In genomic region chr13:96521294-96521693, GRCm38 (mm10) we compare ENCODE assay signal across 39 mouse cellular contexts. TPM values are rescaled to one million over a fixed set of nuclear protein-coding genes. Genes with fewer than 3 reads are reported as not detected.
"Had no signal": no experiment of that assay in that cellular context is flagged by ENCODE, and none has a peak within 500 bp of the region (broad histone marks: within the 10 kb centered on the region; RNA-seq: fewer than 3 reads in every experiment).

No protein-coding gene starts in this region.

- H3K9me3 ChIP-seq: embryonic facial prominence, embryonic 10.5 days; embryonic facial prominence, embryonic 12.5 days; embryonic facial prominence, embryonic 13.5 days; embryonic facial prominence, embryonic 15.5 days; forebrain, embryonic 10.5 days; forebrain, embryonic 12.5 days; forebrain, embryonic 13.5 days; forebrain, embryonic 15.5 days had no signal

- H3K27ac ChIP-seq: embryonic facial prominence, embryonic 10.5 days; embryonic facial prominence, embryonic 12.5 days; embryonic facial prominence, embryonic 13.5 days; embryonic facial prominence, embryonic 15.5 days; forebrain, embryonic 10.5 days; forebrain, embryonic 12.5 days; forebrain, embryonic 13.5 days; forebrain, embryonic 15.5 days; gastrocnemius, adult 2 months; heart, adult 2 months had no signal

- H3K36me3 ChIP-seq: embryonic facial prominence, embryonic 12.5 days; embryonic facial prominence, embryonic 15.5 days; forebrain, embryonic 12.5 days; forebrain, embryonic 15.5 days had no signal

- DNase-seq: cerebellum, adult 2 months; cerebellum, adult 8-10 months; cerebellum, adult 9-10 months; cerebellum, adult 9-11 months; cerebellum, postnatal 10 days; cerebellum, postnatal 14 days; cerebellum, postnatal 25 days; cerebellum, postnatal 36 days; embryo, embryonic 11 days; forebrain, postnatal 0 days; gastrocnemius, adult 2 months; gastrocnemius, postnatal 10 days; gastrocnemius, postnatal 14 days; gastrocnemius, postnatal 25 days; gastrocnemius, postnatal 36 days; heart, adult 18-20 months; heart, adult 2 months had no signal

- H3K27me3 ChIP-seq: embryonic facial prominence, embryonic 12.5 days; embryonic facial prominence, embryonic 13.5 days; embryonic facial prominence, embryonic 15.5 days; forebrain, embryonic 12.5 days; forebrain, embryonic 13.5 days; forebrain, embryonic 15.5 days had no signal

- H3K4me2 ChIP-seq: embryonic facial prominence, embryonic 12.5 days; embryonic facial prominence, embryonic 13.5 days; embryonic facial prominence, embryonic 15.5 days; forebrain, embryonic 12.5 days; forebrain, embryonic 13.5 days; forebrain, embryonic 15.5 days had no signal

- H3K4me1 ChIP-seq: embryonic facial prominence, embryonic 10.5 days; embryonic facial prominence, embryonic 12.5 days; embryonic facial prominence, embryonic 13.5 days; embryonic facial prominence, embryonic 15.5 days; forebrain, embryonic 10.5 days; forebrain, embryonic 12.5 days; forebrain, embryonic 13.5 days; forebrain, embryonic 15.5 days had no signal

- ATAC-seq: forebrain, embryonic 13.5 days; forebrain, embryonic 14.5 days; forebrain, embryonic 15.5 days; forebrain, embryonic 16.5 days; forebrain, postnatal 0 days had no signal

- H3K9ac ChIP-seq: embryonic facial prominence, embryonic 12.5 days; embryonic facial prominence, embryonic 13.5 days; embryonic facial prominence, embryonic 15.5 days; forebrain, embryonic 12.5 days; forebrain, embryonic 13.5 days; forebrain, embryonic 15.5 days; forebrain, postnatal 0 days had no signal

- H3K4me3 ChIP-seq: embryonic facial prominence, embryonic 10.5 days; embryonic facial prominence, embryonic 12.5 days; embryonic facial prominence, embryonic 13.5 days; embryonic facial prominence, embryonic 15.5 days; erythroblast, embryonic 14.5 days; forebrain, embryonic 10.5 days; forebrain, embryonic 12.5 days; forebrain, embryonic 13.5 days; forebrain, embryonic 15.5 days; gastrocnemius, adult 2 months; heart, adult 2 months had no signal

RNA-seq across cellular contexts. Expression of gene Gm17622, which starts 30.8 kb away (rescaled TPM):
- total RNA-seq: common myeloid progenitor, adult 5-6 weeks; forebrain, postnatal 0 days; gastrocnemius, adult 18-20 months; gastrocnemius, adult 2 months; gastrocnemius, adult 8-10 months; gastrocnemius, postnatal 10 days; gastrocnemius, postnatal 14 days; gastrocnemius, postnatal 25 days; gastrocnemius, postnatal 36 days; gastrocnemius, postnatal 4 days; heart, adult 18-20 months; heart, adult 2 months; heart, adult 8-10 months had no signal
- polyA plus RNA-seq: cerebellum, adult 2 months; cortical plate, adult 2 months; embryonic facial prominence, embryonic 10.5 days; embryonic facial prominence, embryonic 11.5 days; embryonic facial prominence, embryonic 12.5 days; embryonic facial prominence, embryonic 13.5 days; embryonic facial prominence, embryonic 14.5 days; embryonic facial prominence, embryonic 15.5 days; erythroblast, embryonic 14.5 days; forebrain, embryonic 10.5 days; forebrain, embryonic 11.5 days; forebrain, embryonic 12.5 days; forebrain, embryonic 13.5 days; forebrain, embryonic 14.5 days; forebrain, embryonic 15.5 days; forebrain, embryonic 16.5 days; forebrain, postnatal 0 days; frontal cortex, adult 2 months; gonadal fat pad, adult 2 months; heart, adult 2 months had no signal

RNA-seq across cellular contexts. Expression of gene Ankdd1b, which starts 50.3 kb away (rescaled TPM):
- total RNA-seq: common myeloid progenitor, adult 5-6 weeks; forebrain, postnatal 0 days; gastrocnemius, postnatal 25 days had no signal
- polyA plus RNA-seq: embryonic facial prominence, embryonic 11.5 days; forebrain, embryonic 10.5 days; forebrain, embryonic 11.5 days; forebrain, embryonic 12.5 days; forebrain, embryonic 13.5 days; forebrain, embryonic 14.5 days; forebrain, embryonic 15.5 days; forebrain, embryonic 16.5 days; forebrain, postnatal 0 days had no signal
